Mouse (Mus musculus): ENCODE results near the gene Ubn1.

Ubn1 gene

DNA sequence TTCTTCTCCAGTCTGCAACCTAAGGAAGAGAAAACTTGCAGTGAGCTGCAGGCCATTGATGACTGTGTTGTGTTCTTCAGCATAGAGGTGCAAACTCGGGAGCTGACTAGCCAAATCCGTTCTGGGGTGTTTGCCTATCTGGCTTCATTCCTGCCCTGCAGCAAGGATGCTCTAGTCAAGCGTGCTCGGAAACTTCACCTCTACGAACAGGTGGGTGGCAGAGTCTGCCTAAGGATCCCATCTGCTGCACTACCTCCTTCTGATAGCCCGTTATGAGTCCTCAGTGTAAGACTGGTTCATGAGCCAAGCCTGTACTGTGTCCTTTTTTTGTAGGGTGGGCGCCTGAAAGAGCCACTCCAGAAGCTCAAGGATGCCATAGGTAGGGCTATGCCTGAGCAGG, 22.1 kb downstream of the Ubn1 start:
- DNase-seq (ENCODE audit: low spot score in 2 of 2) = no peak

GRCm38 (mm10) chr16:5074341-5074740, 24.5 kb downstream of the Ubn1 start:
- DNase-seq (ENCODE audit: low spot score in 2 of 2) = no peak

DNA sequence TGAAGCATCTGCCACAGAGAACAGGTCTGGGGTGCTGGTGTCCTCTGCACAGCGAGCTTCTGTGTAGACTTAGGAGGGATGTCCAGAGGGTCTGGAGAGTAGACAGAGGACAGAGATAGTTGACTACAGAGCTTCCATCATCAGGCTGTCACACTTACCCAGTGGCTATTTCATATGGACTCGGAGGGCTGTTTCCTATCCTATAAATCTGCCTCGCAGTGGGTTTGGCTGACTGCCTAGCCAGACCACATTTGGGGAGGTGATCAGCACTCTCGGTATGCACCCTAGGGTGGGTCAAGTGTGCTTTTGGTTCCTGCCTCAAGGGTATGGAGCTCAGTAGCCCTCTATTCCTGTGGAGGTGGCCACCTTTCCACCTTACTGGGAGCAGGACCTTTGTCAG, 35.3 kb downstream of the Ubn1 start:
- DNase-seq (ENCODE audit: low spot score in 2 of 2) = no peak

GRCm38 (mm10) chr16:5086179-5086578, 36.3 kb downstream of the Ubn1 start:
- DNase-seq (ENCODE audit: low spot score in 2 of 2) = no peak

- DNase-seq (ENCODE audit: low spot score in 2 of 2) = no peak
These were observed 39.2 kb downstream of the Ubn1 start for GRCm38 (mm10) chr16:5089021-5089420.

- no peak for DNase-seq (ENCODE audit: low spot score in 2 of 2)
These were observed 43.4 kb downstream of the Ubn1 start for GRCm38 (mm10) chr16:5093285-5093684.

GRCm38 (mm10) chr16:5096504-5096903, 46.6 kb downstream of the Ubn1 start:
- no peak for DNase-seq (ENCODE audit: low spot score in 2 of 2)

DNA sequence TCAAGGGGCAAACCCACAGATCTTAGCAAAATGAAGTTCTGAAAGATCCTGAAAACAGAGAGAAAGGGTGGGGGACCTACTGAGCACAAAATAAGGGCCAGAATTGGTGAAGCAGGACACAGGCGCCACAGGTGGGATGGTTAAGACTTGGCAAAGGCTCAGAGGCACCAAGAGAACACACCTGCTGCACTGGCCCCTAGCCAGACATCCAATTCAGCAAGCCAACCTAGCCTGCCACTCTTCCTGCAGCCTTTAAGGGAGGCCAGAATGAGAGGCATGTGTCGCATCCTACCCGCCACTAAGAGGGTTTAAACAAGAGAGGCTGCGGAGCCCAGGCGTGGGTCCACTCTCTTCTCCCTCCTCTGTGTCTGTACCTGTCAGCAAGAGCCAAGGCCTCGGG, 51.1 kb downstream of the Ubn1 start:
- DNase-seq (ENCODE audit: low spot score in 2 of 2) = no peak

DNA sequence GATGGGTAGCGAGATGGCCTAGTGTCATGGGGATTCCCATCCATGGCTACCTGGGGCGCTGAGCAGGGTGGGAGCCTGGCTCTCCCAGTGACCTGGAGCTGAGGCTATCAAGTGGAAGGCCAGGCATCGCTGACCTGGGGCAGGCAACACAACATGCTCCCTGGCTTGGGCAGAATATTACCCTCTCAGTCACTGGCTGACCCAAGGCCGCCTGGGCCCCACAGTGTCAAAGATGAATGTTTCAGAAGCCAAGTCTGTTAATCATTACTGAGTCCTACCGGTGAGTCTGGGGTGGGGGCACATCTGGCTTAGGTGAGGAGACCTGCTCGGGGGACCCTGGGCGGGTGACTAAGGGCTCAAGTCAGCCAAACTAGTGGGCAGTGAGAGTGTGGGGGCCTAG, 60.0 kb downstream of the Ubn1 start:
- DNase-seq (ENCODE audit: low spot score in 2 of 2) = no peak

DNA sequence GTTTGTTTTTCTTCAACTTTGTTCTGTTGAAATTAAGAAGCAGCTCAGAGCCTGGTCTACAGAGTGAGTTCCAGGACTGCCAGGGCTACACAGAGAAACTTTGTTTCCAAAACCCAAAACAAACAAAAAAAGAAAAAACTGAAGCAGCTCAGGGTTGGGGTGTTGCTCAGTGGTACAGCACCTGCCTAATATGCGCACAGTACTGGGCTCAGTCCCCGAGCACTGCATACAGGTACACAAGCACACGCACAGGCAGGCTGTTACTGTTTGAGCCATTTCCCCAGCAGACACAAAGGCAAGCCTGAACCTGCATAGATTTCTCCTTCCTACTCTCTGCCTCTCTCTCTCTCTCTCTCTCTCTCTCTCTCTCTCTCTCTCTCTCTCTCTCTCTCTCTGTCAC, 61.2 kb downstream of the Ubn1 start:
- no peak for DNase-seq (ENCODE audit: low spot score in 2 of 2)

DNA sequence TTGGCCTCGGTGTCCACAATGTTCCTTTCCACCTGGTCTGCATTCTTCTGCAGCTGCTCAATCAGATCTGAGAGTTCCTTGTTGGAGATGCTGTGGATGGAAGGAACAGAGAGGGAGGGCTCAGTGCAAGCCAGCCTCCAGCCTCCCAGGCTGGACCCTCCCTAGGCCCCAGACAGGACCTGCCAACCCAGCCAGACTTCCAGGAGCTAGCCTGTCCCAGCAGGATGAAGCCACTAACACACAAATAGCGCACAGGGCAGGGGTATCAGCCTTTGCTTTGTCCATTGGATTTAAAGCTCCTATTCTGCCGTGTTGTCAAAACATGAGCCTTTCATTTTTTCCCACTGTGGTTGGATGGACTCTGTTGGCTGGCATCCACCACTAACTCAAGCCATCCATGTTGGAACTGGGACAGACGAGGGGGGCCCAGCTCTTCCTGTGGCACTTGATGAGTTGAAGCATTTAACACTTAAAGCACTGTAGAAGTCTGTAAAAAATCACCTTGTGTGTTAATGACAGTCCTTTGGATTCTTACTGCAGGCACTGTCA, 63.2 kb downstream of the Ubn1 start:
- no peak for DNase-seq (ENCODE audit: low spot score in 2 of 2)

DNA sequence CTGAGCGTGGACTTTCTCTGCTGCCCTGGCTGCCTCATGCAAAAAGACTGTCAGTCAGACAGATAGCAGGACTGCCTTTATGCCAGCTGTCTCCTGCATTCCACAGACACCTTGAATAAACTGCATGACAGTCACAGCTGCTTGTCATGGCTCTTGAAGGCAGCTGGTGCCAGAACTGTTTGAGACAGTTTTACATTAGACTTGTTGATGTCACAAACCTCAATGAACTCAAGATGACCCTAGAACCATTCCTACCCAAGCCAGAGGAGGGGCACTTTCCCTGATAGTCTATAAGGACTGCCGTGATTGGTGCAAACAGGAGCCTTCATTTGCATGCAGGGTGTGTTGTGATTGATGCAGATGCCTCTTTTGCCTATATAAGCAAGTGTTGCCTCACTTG, 63.7 kb downstream of the Ubn1 start:
- no peak for DNase-seq (ENCODE audit: low spot score in 2 of 2)

DNA sequence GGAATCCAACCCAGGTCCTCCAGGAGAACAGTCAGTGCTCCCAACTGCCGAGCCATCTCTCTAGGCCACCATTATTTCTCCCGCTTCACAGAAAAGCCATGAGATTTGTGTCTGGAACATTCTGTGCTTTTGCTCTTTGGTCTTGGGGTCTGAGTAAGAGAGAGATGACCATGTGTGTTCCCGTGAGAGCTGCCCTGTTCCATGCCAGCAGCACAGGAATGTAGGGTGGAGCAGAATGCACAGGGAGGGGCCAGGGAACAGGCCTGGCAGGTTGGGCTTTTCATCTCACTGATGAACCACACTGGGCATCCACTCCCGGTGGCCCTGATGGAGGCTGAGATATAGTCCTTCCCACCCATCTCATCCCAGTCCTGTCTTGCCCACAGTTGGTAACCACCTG, 69.5 kb downstream of the Ubn1 start:
- DNase-seq (ENCODE audit: low spot score in 2 of 2) = no peak

DNA sequence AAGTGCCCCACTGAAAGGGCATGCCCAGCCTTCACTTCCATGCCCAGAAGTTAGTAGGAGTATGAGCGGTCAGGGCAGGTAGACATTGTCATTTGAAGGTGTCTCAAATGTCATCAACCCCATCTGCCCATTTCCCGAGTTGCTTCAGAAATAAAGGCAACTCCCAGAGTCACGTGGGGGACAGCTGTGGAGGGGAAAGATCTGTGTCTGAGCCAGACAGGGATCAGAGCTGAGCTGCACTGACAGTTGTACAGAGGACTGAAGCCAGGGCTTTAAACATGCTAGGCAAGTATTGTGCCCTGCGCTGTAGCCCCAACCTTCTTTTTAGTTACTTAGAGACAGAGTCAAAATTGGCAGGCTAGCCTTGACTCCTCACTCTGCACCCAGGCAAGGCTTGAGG, 70.0 kb downstream of the Ubn1 start:
- no peak for DNase-seq (ENCODE audit: low spot score in 2 of 2)

GRCm38 (mm10) chr16:5123476-5123875, 73.6 kb downstream of the Ubn1 start:
- no peak for DNase-seq (ENCODE audit: low spot score in 2 of 2)

DNA sequence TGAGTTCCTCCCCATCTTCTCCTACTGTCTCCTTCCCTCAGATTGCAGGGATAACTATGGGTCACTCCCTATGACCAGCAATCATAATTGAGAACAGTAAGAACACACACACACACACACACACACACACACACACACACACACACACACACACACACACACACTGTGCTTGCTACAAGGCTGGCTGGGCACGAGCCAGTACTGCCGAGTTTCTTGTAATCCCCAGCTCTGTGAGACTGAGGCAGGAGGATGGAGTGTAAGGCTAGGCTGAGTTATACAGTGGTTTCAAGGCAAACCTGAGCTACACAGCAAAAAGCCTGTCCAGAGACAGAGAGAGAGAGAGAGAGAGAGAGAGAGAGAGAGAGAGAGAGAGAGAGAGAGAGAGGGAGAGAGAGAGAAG, 80.3 kb downstream of the Ubn1 start:
- DNase-seq (ENCODE audit: low spot score in 2 of 2) = no peak

GRCm38 (mm10) chr16:5130766-5131165, 80.9 kb downstream of the Ubn1 start:
- DNase-seq (ENCODE audit: low spot score in 2 of 2) = peak; percentile 93 to 94

DNA sequence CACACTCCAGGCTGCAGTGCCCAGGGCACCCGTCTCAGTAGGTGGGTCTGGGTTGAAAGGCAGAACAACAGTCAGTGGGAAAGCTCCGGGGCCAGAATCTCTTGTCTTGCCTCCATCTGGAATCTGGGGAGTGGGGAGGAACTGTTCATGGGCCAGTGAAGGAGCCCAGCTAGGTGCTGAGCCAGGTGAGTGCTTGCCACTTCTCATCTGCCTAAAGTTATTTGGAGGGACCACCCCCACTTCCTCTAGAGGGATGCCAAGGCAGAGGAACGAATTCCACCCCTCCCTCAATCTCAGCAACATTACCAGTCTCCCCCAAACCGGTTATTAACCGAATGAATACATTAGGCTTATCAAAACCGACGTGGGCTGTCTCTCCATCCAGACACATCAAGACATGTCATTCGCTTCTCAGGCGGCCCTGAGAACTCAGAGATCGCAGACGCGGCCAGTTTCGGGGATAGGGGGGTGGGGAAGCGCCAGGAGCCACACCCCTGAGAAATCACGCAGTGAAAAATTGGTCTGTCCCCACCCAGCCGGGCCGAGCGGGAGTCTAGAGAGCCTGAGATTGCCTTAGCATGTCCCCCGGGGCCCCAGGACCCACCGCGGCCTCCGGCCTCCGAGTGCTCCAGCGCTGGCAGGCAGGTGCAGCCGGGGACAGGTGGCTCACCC, 81.5 kb downstream of the Ubn1 start:
- DNase-seq (ENCODE audit: low spot score in 2 of 2) = peak; percentile 34 to 52

DNA sequence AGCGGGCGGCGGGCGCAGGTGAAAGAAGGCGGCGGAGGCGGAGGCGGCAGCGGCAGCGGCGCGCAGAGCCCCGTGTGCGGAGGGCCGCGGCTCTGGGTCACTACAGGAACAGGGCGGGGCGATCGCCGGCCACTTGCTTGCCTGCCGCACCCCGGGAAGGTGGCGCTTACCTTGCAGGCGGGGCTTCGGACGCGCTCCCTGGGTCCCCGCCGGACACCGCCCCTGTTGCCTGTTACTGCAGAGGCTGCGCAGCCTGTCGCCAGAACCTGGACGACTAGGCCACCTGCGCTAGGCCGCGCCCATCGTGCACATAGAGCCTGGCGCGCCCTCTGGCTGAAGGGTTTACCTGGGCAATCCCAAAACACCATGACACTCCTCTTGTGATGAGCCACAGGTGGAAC, 82.5 kb downstream of the Ubn1 start, which contains the start of gene Ppl:
Gene Ppl, minus strand, starts transcription at position 21 of the 401 bp plus-strand sequence.
- DNase-seq (ENCODE audit: low spot score in 2 of 2) = peak; percentile 55 to 65

DNA sequence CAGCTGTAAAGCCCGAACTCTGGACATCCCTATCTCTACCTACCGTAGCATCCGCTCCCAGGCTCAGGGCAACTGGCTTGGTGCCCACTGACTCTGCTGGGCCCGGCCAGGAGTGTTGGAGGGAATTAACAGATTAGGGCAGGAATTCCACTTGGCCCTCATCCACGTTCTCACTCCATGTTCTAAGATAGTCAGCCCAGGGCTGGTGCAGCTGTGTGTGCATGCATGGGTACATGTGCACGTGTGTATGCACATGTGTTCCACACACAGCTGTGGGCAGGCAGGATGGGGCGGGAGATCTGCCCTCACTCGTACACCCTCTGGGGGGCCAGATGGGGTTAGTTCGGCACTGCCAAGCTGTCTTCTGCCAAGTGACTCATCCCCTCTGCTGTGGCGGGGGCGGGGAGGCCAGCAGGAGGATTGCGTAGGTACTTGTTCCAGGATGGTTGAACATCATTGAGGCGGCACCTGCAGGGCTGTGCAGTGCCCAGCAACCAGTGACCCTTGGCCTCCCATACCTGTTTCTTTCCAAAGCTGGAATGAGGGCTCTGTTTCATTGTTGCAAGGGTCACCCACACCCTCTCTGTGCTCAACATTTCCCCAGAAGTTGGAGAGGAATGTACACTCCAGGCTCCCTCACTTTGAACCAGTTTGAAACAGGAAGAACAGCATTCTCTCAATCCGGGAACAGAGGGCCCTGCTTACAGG, 84.9 kb downstream of the Ubn1 start:
- DNase-seq (ENCODE audit: low spot score in 2 of 2) = peak; percentile 80 to 82

DNA sequence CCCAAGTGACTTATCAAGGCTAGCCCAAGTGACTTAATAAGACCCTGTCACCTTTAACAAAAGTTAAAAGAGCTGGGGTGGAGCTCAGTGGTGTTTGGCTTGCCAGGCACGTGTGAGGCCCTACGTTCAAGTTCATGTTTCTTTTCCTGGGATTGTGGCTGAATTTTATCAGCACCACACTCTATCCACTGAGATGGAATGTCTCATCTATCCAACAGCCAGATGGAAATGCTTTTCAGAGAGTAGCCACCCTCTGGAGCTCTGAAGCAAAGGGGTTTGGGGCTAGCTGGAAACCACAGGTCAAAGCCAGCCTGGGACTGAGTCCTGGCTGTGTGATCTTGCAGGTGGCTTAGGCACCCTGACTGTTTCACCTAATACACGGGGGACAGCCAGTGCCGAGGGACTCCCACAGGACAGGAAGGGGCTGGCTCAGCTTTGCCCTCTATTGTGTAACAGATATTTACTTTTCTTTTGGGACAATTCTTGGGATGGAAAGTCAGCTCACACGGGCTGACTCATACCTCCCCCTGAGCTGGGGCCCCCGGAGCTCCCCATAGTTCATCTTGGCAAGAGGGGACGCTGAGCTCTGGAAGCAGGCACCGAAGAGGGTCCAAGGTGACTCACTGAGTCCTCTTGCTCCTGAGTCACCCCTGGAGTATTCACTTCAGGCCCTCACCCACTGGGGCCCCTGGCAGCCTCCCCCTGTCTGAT, 85.8 kb downstream of the Ubn1 start:
- peak; percentile 69 to 70 for DNase-seq (ENCODE audit: low spot score in 2 of 2)

All from heart, adult 9 months (tissue).